ENCODE assay signal across 10 mouse cellular contexts in the genomic region with DNA sequence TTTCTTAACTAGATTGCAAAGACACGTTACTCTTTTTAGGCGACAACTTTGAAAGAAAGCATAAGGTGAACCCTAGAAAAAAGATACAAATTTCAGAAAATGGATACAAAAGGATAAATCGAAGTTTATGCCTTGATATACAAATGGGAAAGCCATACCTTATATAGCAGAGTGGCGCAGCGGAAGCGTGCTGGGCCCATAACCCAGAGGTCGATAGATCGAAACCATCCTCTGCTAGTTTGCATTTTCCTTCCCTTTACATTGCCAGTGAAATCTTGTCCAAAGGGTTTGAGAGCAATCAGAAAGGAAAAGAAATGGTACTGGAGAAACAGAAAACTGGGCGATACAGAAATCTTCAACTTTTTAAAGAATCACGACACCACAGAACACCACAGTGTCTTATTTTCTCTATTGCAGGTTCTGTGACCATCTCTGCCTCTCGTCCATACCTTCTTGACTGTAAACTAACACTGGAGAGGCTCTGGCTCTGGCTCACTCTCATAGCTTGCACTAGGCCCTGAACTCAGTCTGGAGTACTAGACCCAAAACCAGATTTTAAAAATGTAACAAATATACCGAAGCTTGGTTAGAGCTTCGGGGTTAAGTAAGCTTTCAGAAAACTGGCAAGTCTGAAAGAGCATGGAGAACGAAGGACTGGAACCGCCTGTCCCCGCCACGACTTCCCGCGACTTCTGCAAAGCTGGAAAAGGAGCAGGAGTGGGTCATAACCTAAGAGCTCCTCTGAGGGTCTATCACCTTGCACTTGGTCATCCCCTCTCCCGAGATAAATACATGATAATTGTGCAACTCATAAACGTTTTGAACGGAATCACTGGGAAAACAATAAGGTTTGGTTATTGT. TPM values are rescaled to one million over a fixed set of nuclear protein-coding genes. Genes with fewer than 3 reads are reported as not detected.
DNase-seq lines count a peak whose midpoint lies in the region; ATAC-seq lines count a peak whose summit lies in the region.
"Had no signal": no experiment of that assay in that cellular context is flagged by ENCODE, and none has a peak within 500 bp of the region (broad histone marks: within the 10 kb centered on the region; RNA-seq: fewer than 3 reads in every experiment).

No protein-coding gene starts in this region.

- H3K27ac ChIP-seq in limb, embryonic 13.5 days: no peak overlapping the region
- H3K27ac ChIP-seq: kidney, postnatal 0 days had no signal

- WGBS in limb, embryonic 13.5 days: 13% methylated on average over 22 of the region's 22 CpGs

- H3K4me2 ChIP-seq in limb, embryonic 13.5 days (replicated peaks): peak overlapping the region; percentile 38

- ATAC-seq in erythroblast, adult 5-6 weeks (replicated peaks; ENCODE audit: low FRiP score, poor library complexity, severe bottlenecking): no peak
- no peak for ATAC-seq in limb, embryonic 13.5 days (ENCODE audit: low FRiP score, low read depth)

- H3K9ac ChIP-seq in limb, embryonic 13.5 days: no peak overlapping the region

- no peaks in the 10 kb centered on the region for H3K9me3 ChIP-seq in erythroblast, embryonic 14.5 days (ENCODE audit: control insufficient read depth, low read length)
- no peaks in the 10 kb centered on the region for H3K9me3 ChIP-seq in limb, embryonic 13.5 days

- H3K4me3 ChIP-seq in erythroblast, embryonic 14.5 days (replicated peaks): peak overlapping the region; percentile 58
- H3K4me3 ChIP-seq in limb, embryonic 13.5 days: peak overlapping the region; percentile 14; the same call in 1 of the 2 replicates

- peak; percentile 33 for DNase-seq in thymus, postnatal 4 days
- DNase-seq in thymus, postnatal 10 days (ENCODE audit: low spot score in 2 of 2): no peak
- no peak for DNase-seq in testis, postnatal 14 days (ENCODE audit: low spot score)
- DNase-seq in spleen, postnatal 14 days (ENCODE audit: low spot score in 2 of 2): no peak
- DNase-seq in adrenal gland, postnatal 36 days: no peak
- DNase-seq: cerebellum, postnatal 10 days had no signal

- H3K36me3 ChIP-seq in erythroblast, embryonic 14.5 days (ENCODE audit: control insufficient read depth): no peaks in the 10 kb centered on the region
- no peaks in the 10 kb centered on the region for H3K36me3 ChIP-seq in limb, embryonic 13.5 days

- H3K27me3 ChIP-seq in erythroblast, embryonic 14.5 days (ENCODE audit: control insufficient read depth): no peaks in the 10 kb centered on the region
- H3K27me3 ChIP-seq in limb, embryonic 13.5 days: no peaks in the 10 kb centered on the region

- peaks cover 37% of the 10 kb centered on the region for H3K4me1 ChIP-seq in erythroblast, embryonic 14.5 days (ENCODE audit: control insufficient read depth)
- 0 out of 2 replicates have a peak, but pooled peaks cover 9% of the 10 kb centered on the region for H3K4me1 ChIP-seq in limb, embryonic 13.5 days

RNA-seq across cellular contexts. Expression of gene Zfp184, which starts 37.7 kb away (rescaled TPM):
- not detected in 2 replicates for polyA plus RNA-seq in erythroblast, embryonic 14.5 days (2012)
- total RNA-seq in erythroblast, adult 5-6 weeks (2015; ENCODE audit: low replicate concordance): 0.19 and 2.9 TPM in 2 replicates
- 0.34 and 2.5 TPM in 2 replicates for total RNA-seq in erythroblast, adult 5-6 weeks (2017; ENCODE audit: low replicate concordance)
- polyA plus RNA-seq in limb, embryonic 13.5 days (2015; fragmentation: Nextera tagmentation; extraction: Ambion mirVana): 18.3 and 20.2 TPM in 2 replicates
- total RNA-seq in adrenal gland, postnatal 36 days (2021): 1 to 10 TPM; 1.5 to 1.6 TPM
